Mouse (Mus musculus): ENCODE measurements around the gene Ryr2.

GRCm38 (mm10) chr13:12133549-12133948 lies 26.8 kb upstream of the Ryr2 start:
- TF ChIP-seq CTCF (IDR thresholded peaks at IDR 0.05; ENCODE audit: control insufficient read depth, insufficient read depth, insufficient read length) (no peak), MAX (IDR thresholded peaks at IDR 0.05) (no peak), MYOG (IDR thresholded peaks at IDR 0.05; ENCODE audit: control insufficient read depth, extremely low read depth, insufficient read length) (no peak), FOSL1 (IDR thresholded peaks at IDR 0.05; ENCODE audit: insufficient read depth, low read length, poor library complexity, severe bottlenecking) (no peak), MYOD1 (IDR thresholded peaks at IDR 0.05; ENCODE audit: control insufficient read depth, insufficient read length, low read depth) (peak; percentile 41), USF1 (IDR thresholded peaks at IDR 0.05; ENCODE audit: low read depth) (no peak)
